Mouse (Mus musculus) testis, adult 2 months (tissue): ENCODE measurements around the gene Pou5f1.

Experiments
- CTCF ChIP-seq: fragments of 200-500 bp; IDR thresholded peaks from 2 replicates; pipeline ENCODE4 v1.5.1; 2012; ENCODE audit warnings: low read depth, mild to moderate bottlenecking, inconsistent platforms, low read length, moderate library complexity; ENCODE audit not compliant: control insufficient read depth, insufficient read depth, insufficient replicate concordance
- POLR2A ChIP-seq: fragments of 200-500 bp; IDR thresholded peaks from 2 replicates; pipeline ENCODE4 v1.6.1; 2012; ENCODE audit warnings: low read depth, mild to moderate bottlenecking, inconsistent platforms, low read length, moderate library complexity; ENCODE audit not compliant: control insufficient read depth

GRCm38 (mm10) chr17:35554321-35554720, 48.5 kb downstream of the Pou5f1 start:
- no peak for TF ChIP-seq POLR2A
- no peak for TF ChIP-seq CTCF
